Mouse (Mus musculus) intestine, postnatal 0 days (tissue): ENCODE measurements around the gene Gxylt2. TPM values are rescaled to one million over a fixed set of nuclear protein-coding genes. Genes with fewer than 3 reads are reported as not detected.
A peak's percentile ranks its signal among the peaks of the same experiment; 100 is the strongest.

ENCODE experiments used
- ATAC-seq: fragments of 200-750 bp; cut with Nextera tagmentation; 2 replicates; pipeline ENCODE4 v1.8.0; 2017; ENCODE audit warnings: mild to moderate bottlenecking, moderate TSS enrichment, moderate library complexity
- H3K27ac ChIP-seq: fragments of 300-500 bp; sonication (generic); 2 replicates; pipeline ENCODE4 v1.5.1; 2014; ENCODE audit warnings: mild to moderate bottlenecking, low read depth, low read length, moderate library complexity
- H3K27me3 ChIP-seq: fragments of 300-500 bp; sonication (generic); replicated peaks from 2 replicates; pipeline ENCODE4 v1.6.1; 2014; ENCODE audit warnings: low read length, mixed read lengths; ENCODE audit not compliant: control insufficient read depth, insufficient read depth
- H3K36me3 ChIP-seq: fragments of 300-500 bp; sonication (generic); 2 replicates; pipeline ENCODE4 v1.6.1; 2014; ENCODE audit warnings: mild to moderate bottlenecking, moderate library complexity; ENCODE audit not compliant: control insufficient read depth, insufficient read depth
- H3K4me1 ChIP-seq: fragments of 300-500 bp; sonication (generic); replicated peaks from 2 replicates; pipeline ENCODE4 v1.6.1; 2014; ENCODE audit warnings: antibody characterized with exemption, low read length, mixed read lengths; ENCODE audit not compliant: control insufficient read depth, insufficient read depth
- H3K4me2 ChIP-seq: fragments of 300-500 bp; sonication (generic); replicated peaks from 2 replicates; pipeline ENCODE4 v1.6.1; 2014; ENCODE audit warnings: low read depth, mild to moderate bottlenecking, moderate library complexity
- H3K4me3 ChIP-seq: fragments of 300-500 bp; sonication (generic); 2 replicates; pipeline ENCODE4 v1.5.1; 2014; ENCODE audit warnings: low read depth, low read length
- H3K9ac ChIP-seq: fragments of 300-500 bp; sonication (generic); 2 replicates; pipeline ENCODE4 v1.6.1; 2014; ENCODE audit warnings: mild to moderate bottlenecking, low read depth, low read length
- H3K9me3 ChIP-seq: fragments of 300-500 bp; sonication (generic); 2 replicates; pipeline ENCODE4 v1.6.1; 2016; ENCODE audit warnings: mixed run types; ENCODE audit not compliant: control insufficient read depth
- CTCF ChIP-seq: sonication (generic); IDR thresholded peaks from 2 replicates; pipeline ENCODE4 v1.5.1; 2016; ENCODE audit warnings: low read depth, mild to moderate bottlenecking, control low read depth, antibody characterized with exemption, moderate library complexity
- WGBS: fragments of 180-500 bp; shearing (Covaris S2); extraction: QIAGEN DNeasy Blood & Tissue Kit; methylation state at CpG from one replicate; pipeline ENCODE4 v1.1.7; 2014; 5-methylcytosine and 5-hydroxymethylcytosine counted together
- polyA plus RNA-seq: library from polyadenylated mRNA; unstranded; fragments of >200 nt; fragmentation: Nextera tagmentation; extraction: Ambion mirVana; gene quantifications from 2 replicates; pipeline ENCODE4 v1.2.1, GENCODE M21; 2015

Gxylt2 gene
- polyA plus RNA-seq, 1 experiment from 2014 or later: 0.12 TPM

- 0 out of 2 replicates have a peak, but pooled peaks cover 6% of the 10 kb centered on the region for H3K4me1 ChIP-seq
- no peaks in the 10 kb centered on the region for H3K9me3 ChIP-seq
- no peak overlapping the region for H3K9ac ChIP-seq
- H3K4me2 ChIP-seq: no peak overlapping the region
- ATAC-seq: no peak
- H3K27ac ChIP-seq: no peak overlapping the region
- no peaks in the 10 kb centered on the region for H3K36me3 ChIP-seq
- no peak for TF ChIP-seq CTCF
- 88% methylated on average over 4 of the region's 4 CpGs for WGBS
- no peak overlapping the region for H3K4me3 ChIP-seq
- H3K27me3 ChIP-seq: no peaks in the 10 kb centered on the region; the same call in 1 of the 2 replicates
Observed at GRCm38 (mm10) chr6:100799766-100800165, 95.2 kb downstream of the Gxylt2 start.

GRCm38 (mm10) chr6:100800497-100800955 lies 96.0 kb downstream of the Gxylt2 start:
- ATAC-seq: 0 out of 2 replicates have a peak, but pooled peaks have one; percentile 38

GRCm38 (mm10) chr6:100802381-100803083 lies 98.0 kb downstream of the Gxylt2 start:
- H3K36me3 ChIP-seq: no peaks in the 10 kb centered on the region
- 0 out of 2 replicates have a peak, but pooled peaks cover 6% of the 10 kb centered on the region for H3K4me1 ChIP-seq
- 32% methylated on average over 13 of the region's 13 CpGs for WGBS
- no peak overlapping the region for H3K9ac ChIP-seq
- H3K9me3 ChIP-seq: no peaks in the 10 kb centered on the region
- H3K4me3 ChIP-seq: no peak overlapping the region
- H3K27me3 ChIP-seq: no peaks in the 10 kb centered on the region; the same call in 1 of the 2 replicates
- ATAC-seq: peak; percentile 67
- no peak overlapping the region for H3K27ac ChIP-seq
- no peak for TF ChIP-seq CTCF
- peak overlapping the region; percentile 55 for H3K4me2 ChIP-seq

More at GRCm38 (mm10) chr6:100800497-100800955, 96.0 kb downstream of the Gxylt2 start:
- no peak overlapping the region for H3K4me3 ChIP-seq
- no peak overlapping the region for H3K9ac ChIP-seq
- H3K4me2 ChIP-seq: no peak overlapping the region
- no peaks in the 10 kb centered on the region for H3K36me3 ChIP-seq
- no peak for TF ChIP-seq CTCF
- no peaks in the 10 kb centered on the region; the same call in 1 of the 2 replicates for H3K27me3 ChIP-seq
- WGBS: 18% methylated on average over 10 of the region's 10 CpGs
- H3K4me1 ChIP-seq: 0 out of 2 replicates have a peak, but pooled peaks cover 6% of the 10 kb centered on the region
- no peaks in the 10 kb centered on the region for H3K9me3 ChIP-seq
- no peak overlapping the region for H3K27ac ChIP-seq

GRCm38 (mm10) chr6:100803250-100803649 lies 98.7 kb downstream of the Gxylt2 start:
- Histone ChIP-seq H3K9ac (no peak overlapping the region), H3K27me3 (no peaks in the 10 kb centered on the region; the same call in 1 of the 2 replicates), H3K4me1 (0 out of 2 replicates have a peak, but pooled peaks cover 6% of the 10 kb centered on the region), H3K36me3 (no peaks in the 10 kb centered on the region), H3K4me3 (no peak overlapping the region), H3K4me2 (peak overlapping the region; percentile 55; the same call in 1 of the 2 replicates), H3K27ac (no peak overlapping the region), H3K9me3 (no peaks in the 10 kb centered on the region)
- no peak for ATAC-seq
- WGBS: 60% methylated on average over 3 of the region's 3 CpGs
- no peak for TF ChIP-seq CTCF

GRCm38 (mm10) chr6:100807187-100807586 lies 102.7 kb downstream of the Gxylt2 start:
- WGBS: 92% methylated on average over 9 of the region's 9 CpGs
- H3K9ac ChIP-seq: no peak overlapping the region
- no peak for ATAC-seq
- H3K4me2 ChIP-seq: no peak overlapping the region
- no peak overlapping the region for H3K4me3 ChIP-seq
- H3K9me3 ChIP-seq: no peaks in the 10 kb centered on the region
- H3K27me3 ChIP-seq: no peaks in the 10 kb centered on the region
- TF ChIP-seq CTCF: no peak
- no peaks in the 10 kb centered on the region for H3K36me3 ChIP-seq
- H3K27ac ChIP-seq: no peak overlapping the region
- 0 out of 2 replicates have a peak, but pooled peaks cover 4% of the 10 kb centered on the region for H3K4me1 ChIP-seq

GRCm38 (mm10) chr6:100807746-100808145 lies 103.2 kb downstream of the Gxylt2 start:
- Histone ChIP-seq H3K27me3 (no peaks in the 10 kb centered on the region), H3K4me1 (0 out of 2 replicates have a peak, but pooled peaks cover 4% of the 10 kb centered on the region), H3K27ac (no peak overlapping the region), H3K36me3 (no peaks in the 10 kb centered on the region), H3K4me3 (no peak overlapping the region), H3K4me2 (no peak overlapping the region), H3K9me3 (no peaks in the 10 kb centered on the region), H3K9ac (no peak overlapping the region)
- no peak for ATAC-seq
- 47% methylated on average over 1 of the region's 1 CpGs for WGBS
- TF ChIP-seq CTCF: no peak
